Mouse (Mus musculus): ENCODE results near the gene Edil3. TPM values are rescaled to one million over a fixed set of nuclear protein-coding genes. Genes with fewer than 3 reads are reported as not detected.

The Edil3 gene
- not detected for polyA plus RNA-seq (2014; fragmentation: Illumina TruSeq; extraction: RNeasy Lipid Tissue Mini Kit (QIAGEN cat#74804); ENCODE audit: low read depth, low replicate concordance)

GRCm38 (mm10) chr13:88821440-88822331 lies at the start of gene Edil3:
Gene Edil3 (plus strand): TSS chr13:88821472.

